Mouse (Mus musculus) neural tube, embryonic 14.5 days (tissue): ENCODE data around the gene Lysmd2. TPM values are rescaled to one million over a fixed set of nuclear protein-coding genes. Genes with fewer than 3 reads are reported as not detected.
"Not testable (repeated sequence)": the region's sequence is repeated elsewhere in the genome, so short reads cannot be mapped to it uniquely, and the experiment has no call there.

Experiments used
- ATAC-seq: fragments of 200-750 bp; cut with Nextera tagmentation; 2 replicates; pipeline ENCODE4 v1.8.0; 2017; ENCODE audit warnings: low read depth, mild to moderate bottlenecking, moderate TSS enrichment, moderate library complexity
- H3K27ac ChIP-seq: fragments of 300-500 bp; sonication (generic); 2 replicates; pipeline ENCODE4 v1.5.1; 2014; ENCODE audit warnings: low read depth, mild to moderate bottlenecking, control low read depth, low read length, moderate library complexity, mixed read lengths
- H3K27me3 ChIP-seq: fragments of 300-500 bp; sonication (generic); 2 replicates; pipeline ENCODE4 v1.6.1; 2014; ENCODE audit warnings: low read length; ENCODE audit not compliant: control insufficient read depth, insufficient read depth
- H3K36me3 ChIP-seq: fragments of 300-500 bp; sonication (generic); 2 replicates; pipeline ENCODE4 v1.6.1; 2014; ENCODE audit warnings: low read length, mixed read lengths; ENCODE audit not compliant: control insufficient read depth, insufficient read depth
- H3K4me1 ChIP-seq: fragments of 300-500 bp; sonication (generic); 2 replicates; pipeline ENCODE4 v1.6.1; 2014; ENCODE audit warnings: low read length; ENCODE audit not compliant: control insufficient read depth, insufficient read depth
- H3K4me2 ChIP-seq: fragments of 300-500 bp; sonication (generic); 2 replicates; pipeline ENCODE4 v1.6.1; 2014; ENCODE audit warnings: mild to moderate bottlenecking, low read depth, low read length, control low read depth
- H3K4me3 ChIP-seq: fragments of 300-500 bp; sonication (generic); 2 replicates; pipeline ENCODE4 v1.5.1; 2014; ENCODE audit warnings: low read depth, low read length, control low read depth, mixed read lengths
- H3K9ac ChIP-seq: fragments of 300-500 bp; sonication (generic); replicated peaks from 2 replicates; pipeline ENCODE4 v1.6.1; 2014; ENCODE audit warnings: low read depth, mild to moderate bottlenecking, control low read depth, low read length, mixed read lengths
- H3K9me3 ChIP-seq: fragments of 300-500 bp; sonication (generic); 2 replicates; pipeline ENCODE4 v1.6.1; 2016; ENCODE audit warnings: low read length; ENCODE audit not compliant: control insufficient read depth
- WGBS: fragments of 180-500 bp; shearing (Covaris S2); extraction: QIAGEN DNeasy Blood & Tissue Kit; methylation state at CpG from one replicate; pipeline ENCODE4 v1.1.7; 2014; 5-methylcytosine and 5-hydroxymethylcytosine counted together
- polyA plus RNA-seq: library from polyadenylated mRNA; unstranded; fragments of >200 nt; fragmentation: Nextera tagmentation; extraction: Ambion mirVana; gene quantifications from 2 replicates; pipeline ENCODE4 v1.2.1, GENCODE M21; 2014

The Lysmd2 gene
- polyA plus RNA-seq, 1 experiment from 2014 or later: 42.0 TPM

DNA sequence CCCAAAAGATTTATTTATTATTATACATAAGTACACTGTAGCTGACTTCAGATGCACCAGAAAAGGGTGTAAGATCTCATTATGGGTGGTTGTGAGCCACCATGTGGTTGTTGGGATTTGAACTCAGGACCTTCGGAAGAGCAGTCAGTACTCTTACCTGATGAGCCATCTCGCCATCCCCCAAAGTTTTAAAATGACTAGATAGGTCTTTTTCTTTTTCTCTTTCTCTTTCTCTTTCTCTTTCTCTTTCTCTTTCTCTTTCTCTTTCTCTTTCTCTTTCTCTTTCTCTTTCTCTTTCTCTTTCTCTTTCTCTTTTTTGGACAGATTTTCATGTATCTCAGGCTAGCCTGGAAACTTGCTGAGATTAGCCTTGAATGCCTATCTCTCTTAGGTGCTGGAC, 5.8 kb upstream of the Lysmd2 start:
- H3K4me1 ChIP-seq, H3K27ac ChIP-seq, H3K9me3 ChIP-seq, H3K27me3 ChIP-seq, H3K4me2 ChIP-seq, H3K4me3 ChIP-seq, H3K9ac ChIP-seq, H3K36me3 ChIP-seq, ATAC-seq: not testable (repeated sequence)
- WGBS: 92% methylated on average over 2 of the region's 2 CpGs

DNA sequence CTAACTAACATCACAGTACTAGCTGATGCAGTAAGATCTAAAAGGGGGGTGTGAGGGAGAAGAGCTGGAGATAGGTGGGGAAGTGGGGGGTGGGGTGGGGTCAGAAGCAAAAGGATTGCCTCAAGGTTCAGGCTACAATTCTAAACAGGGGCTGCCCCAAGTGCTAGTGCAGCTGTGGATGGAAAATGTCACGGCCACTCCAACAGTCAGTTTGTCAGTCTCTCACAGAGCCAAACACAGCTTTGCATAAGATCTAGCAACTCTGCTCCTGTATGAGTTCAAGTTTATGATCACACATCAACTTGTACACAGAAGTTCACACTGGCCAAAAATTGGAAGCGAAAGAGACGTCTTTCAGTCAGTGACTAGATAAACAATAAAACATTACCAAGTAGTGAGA, 4.1 kb upstream of the Lysmd2 start:
- Histone ChIP-seq H3K9ac (no peak overlapping the region), H3K9me3 (no peaks in the 10 kb centered on the region), H3K36me3 (no peaks in the 10 kb centered on the region), H3K4me1 (peaks cover 3% of the 10 kb centered on the region; the same call in 1 of the 2 replicates), H3K4me3 (no peak overlapping the region), H3K27ac (no peak overlapping the region), H3K27me3 (no peaks in the 10 kb centered on the region; the same call in 1 of the 2 replicates), H3K4me2 (no peak overlapping the region)
- 87% methylated on average over 3 of the region's 3 CpGs for WGBS
- ATAC-seq: no peak

DNA sequence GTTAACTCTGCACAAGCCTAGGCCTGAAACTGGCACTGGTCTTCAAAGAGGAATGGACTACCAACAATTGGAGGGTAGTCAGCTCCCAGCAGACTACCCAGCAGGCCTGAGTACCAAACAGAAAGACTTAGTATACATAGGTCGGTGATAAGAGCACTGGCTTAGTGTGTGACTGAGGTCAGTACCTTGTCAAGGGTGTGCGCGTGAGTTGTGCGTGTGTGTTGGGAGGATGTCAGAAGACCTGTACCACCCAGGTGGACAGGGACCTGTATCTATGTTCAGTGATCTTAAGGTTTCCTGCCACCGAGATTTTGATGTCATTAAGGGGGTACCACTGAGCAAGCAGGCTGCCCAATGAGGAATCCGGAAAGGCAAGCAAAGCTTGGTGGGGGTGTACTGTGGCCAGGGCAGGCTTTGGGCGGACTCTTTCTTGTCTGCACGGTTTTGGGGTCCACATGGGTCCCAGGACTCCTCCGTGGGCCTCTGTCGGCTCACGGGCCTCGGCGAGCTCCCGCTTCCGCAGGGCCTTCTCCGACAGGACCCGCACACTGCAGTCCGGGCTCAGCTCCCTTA, 472 bp upstream of the Lysmd2 start:
- Histone ChIP-seq H3K4me2 (peak overlapping the region; percentile 89), H3K4me1 (peaks cover 3% of the 10 kb centered on the region; the same call in 1 of the 2 replicates), H3K27me3 (no peaks in the 10 kb centered on the region; the same call in 1 of the 2 replicates), H3K9ac (peak overlapping the region; percentile 83), H3K27ac (peak overlapping the region; percentile 93), H3K9me3 (no peaks in the 10 kb centered on the region), H3K4me3 (peak overlapping the region; percentile 57), H3K36me3 (no peaks in the 10 kb centered on the region)
- WGBS: 13% methylated on average over 18 of the region's 18 CpGs
- peak; percentile 13 for ATAC-seq

DNA sequence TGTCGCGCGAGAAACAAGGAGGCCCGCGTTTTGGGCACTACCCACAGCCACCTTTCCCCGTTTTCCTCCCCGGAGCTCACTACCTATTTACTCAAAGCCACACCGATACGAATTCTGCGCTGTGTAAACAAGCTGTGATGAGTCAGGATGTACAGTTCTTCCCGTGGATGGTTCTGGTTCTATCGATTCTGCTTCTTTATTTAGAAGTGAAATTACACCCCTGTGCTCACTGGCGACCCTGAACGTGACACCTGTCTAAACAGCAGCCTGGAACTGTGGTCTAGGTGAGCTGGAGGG, 715 bp downstream of the Lysmd2 start:
- Histone ChIP-seq H3K9me3 (no peaks in the 10 kb centered on the region), H3K4me1 (peaks cover 3% of the 10 kb centered on the region; the same call in 1 of the 2 replicates), H3K27ac (peak overlapping the region; percentile 93), H3K9ac (peak overlapping the region; percentile 83), H3K36me3 (no peaks in the 10 kb centered on the region), H3K27me3 (no peaks in the 10 kb centered on the region; the same call in 1 of the 2 replicates), H3K4me3 (peak overlapping the region; percentile 57), H3K4me2 (peak overlapping the region; percentile 89)
- ATAC-seq: no peak; the same call in 1 of the 2 replicates
- WGBS: under 1% methylated on average over 14 of the region's 14 CpGs

DNA sequence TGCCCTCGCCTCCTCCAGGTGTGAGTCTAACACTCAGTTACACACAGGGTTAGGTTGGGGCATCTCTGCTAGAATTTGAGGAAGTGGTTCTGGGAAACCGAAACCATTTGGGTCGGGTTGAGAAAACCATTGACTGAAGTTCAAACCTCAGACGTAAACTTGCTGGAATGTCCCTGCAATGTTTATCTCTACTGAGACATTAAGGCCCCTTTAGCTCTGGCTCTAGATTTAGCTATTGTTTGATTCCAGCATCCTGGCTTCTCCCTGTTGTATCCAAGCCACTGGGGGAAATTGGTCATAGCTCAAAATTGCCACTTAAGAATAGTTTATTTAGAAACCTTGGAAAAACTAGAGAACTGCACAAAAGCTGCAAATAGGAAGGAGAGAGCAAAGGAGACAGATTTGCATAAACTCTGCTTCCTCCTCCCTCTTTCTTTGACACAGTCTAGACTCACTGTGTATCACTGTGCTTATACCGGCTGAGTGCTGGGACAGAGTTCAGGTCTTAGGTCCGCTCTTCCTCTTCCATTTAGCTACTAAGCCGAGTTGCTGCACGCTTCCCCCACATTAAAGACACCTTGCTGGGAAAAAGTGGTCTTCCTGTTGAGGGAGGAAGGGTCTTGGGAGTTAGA, 5.4 kb downstream of the Lysmd2 start:
- Histone ChIP-seq H3K9me3 (no peaks in the 10 kb centered on the region), H3K4me1 (no peaks in the 10 kb centered on the region), H3K4me3 (no peak overlapping the region), H3K27me3 (no peaks in the 10 kb centered on the region), H3K36me3 (no peaks in the 10 kb centered on the region), H3K9ac (no peak overlapping the region), H3K27ac (no peak overlapping the region), H3K4me2 (no peak overlapping the region)
- WGBS: 85% methylated on average over 8 of the region's 8 CpGs
- ATAC-seq: no peak

DNA sequence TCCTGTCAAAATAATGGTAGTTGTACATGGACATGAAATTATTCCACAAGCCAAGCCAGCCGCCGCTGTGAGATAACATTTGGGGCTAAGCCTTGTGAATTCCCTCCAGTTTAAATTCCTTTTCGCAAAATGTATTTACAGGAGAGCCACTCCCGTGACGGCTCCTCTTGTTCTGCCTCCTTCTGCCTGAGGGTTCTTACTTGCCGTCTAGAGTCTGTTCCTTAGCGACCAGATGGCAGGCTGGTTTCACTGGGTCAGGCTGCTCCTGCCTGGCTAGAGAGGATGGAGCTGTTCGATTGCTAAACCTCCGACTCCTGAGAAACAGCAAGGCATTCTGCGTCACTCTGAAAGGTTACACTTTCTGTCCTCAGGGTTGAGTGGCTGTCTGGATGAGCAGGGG, 6.6 kb downstream of the Lysmd2 start:
- no peaks in the 10 kb centered on the region for H3K9me3 ChIP-seq
- ATAC-seq: no peak
- no peak overlapping the region for H3K4me3 ChIP-seq
- H3K9ac ChIP-seq: no peak overlapping the region
- H3K27ac ChIP-seq: no peak overlapping the region
- 54% methylated on average over 10 of the region's 10 CpGs for WGBS
- no peak overlapping the region for H3K4me2 ChIP-seq
- no peaks in the 10 kb centered on the region for H3K36me3 ChIP-seq
- no peaks in the 10 kb centered on the region for H3K4me1 ChIP-seq
- H3K27me3 ChIP-seq: no peaks in the 10 kb centered on the region

DNA sequence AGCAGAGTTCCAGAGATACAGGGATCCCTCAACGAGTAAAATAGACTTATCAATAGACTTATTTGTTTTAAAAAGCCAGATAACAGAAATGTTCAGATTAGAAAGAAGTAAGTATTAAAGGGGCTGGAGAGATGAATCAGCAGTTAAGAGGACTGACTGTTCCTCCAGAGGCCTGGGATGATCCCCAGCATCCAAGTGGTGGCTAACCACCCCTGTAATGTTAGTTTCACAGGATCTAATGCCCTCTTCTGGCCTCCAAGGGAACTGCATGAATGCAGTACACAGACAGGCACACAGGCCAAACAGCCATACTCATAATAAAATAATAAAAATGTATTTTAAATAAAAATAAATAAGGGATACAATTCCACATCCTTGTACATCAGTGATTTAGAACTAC, 7.4 kb downstream of the Lysmd2 start:
- Histone ChIP-seq H3K4me3 (no peak overlapping the region), H3K9ac (no peak overlapping the region), H3K9me3 (no peaks in the 10 kb centered on the region), H3K27me3 (no peaks in the 10 kb centered on the region), H3K4me1 (no peaks in the 10 kb centered on the region), H3K36me3 (no peaks in the 10 kb centered on the region), H3K4me2 (no peak overlapping the region), H3K27ac (no peak overlapping the region)
- ATAC-seq: no peak
- WGBS: 42% methylated on average over 1 of the region's 1 CpGs

DNA sequence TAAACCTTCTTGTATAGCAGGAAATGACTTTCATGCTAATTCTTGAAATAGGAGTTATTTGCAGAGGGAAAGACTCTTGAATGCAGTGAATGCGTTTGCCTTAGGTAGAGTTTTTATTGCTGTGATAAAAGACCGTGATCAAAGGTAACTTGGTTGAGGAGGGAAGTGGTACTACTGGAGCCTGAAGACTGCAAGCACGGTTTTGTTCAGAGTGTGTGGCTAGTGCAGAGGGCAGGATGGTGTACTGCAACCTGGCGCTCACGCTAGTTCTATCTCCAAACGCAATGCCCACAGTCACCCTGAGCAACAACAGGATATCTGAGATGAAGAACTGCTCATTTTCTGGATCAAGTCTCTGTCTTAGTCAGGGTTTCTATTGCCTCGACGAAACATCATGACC, 8.1 kb downstream of the Lysmd2 start:
- no peak for ATAC-seq
- 81% methylated on average over 8 of the region's 8 CpGs for WGBS

DNA sequence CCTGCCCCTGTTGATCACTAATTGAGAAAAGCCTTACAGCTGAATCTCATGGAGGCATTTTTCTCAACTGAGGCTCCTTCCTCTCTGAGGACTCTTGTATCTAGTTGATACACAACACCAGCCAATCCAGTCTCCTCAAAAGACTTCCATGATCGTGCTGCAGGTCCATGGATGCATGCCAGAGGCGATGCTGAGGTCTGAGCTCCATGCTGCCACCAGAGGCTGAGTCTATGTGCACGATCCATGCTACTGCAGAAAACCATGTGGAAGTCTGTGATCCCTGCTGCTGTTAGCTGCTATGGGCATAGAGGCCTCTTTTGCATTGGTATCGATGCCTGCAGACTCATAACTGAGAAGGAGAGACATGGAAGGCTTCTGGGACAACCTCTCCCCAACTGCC, 8.7 kb downstream of the Lysmd2 start:
- H3K27me3 ChIP-seq: no peaks in the 10 kb centered on the region
- H3K4me3 ChIP-seq: no peak overlapping the region
- no peaks in the 10 kb centered on the region for H3K36me3 ChIP-seq
- H3K9ac ChIP-seq: no peak overlapping the region
- no peak for ATAC-seq
- H3K4me1 ChIP-seq: no peaks in the 10 kb centered on the region
- H3K4me2 ChIP-seq: no peak overlapping the region
- no peak overlapping the region for H3K27ac ChIP-seq
- H3K9me3 ChIP-seq: no peaks in the 10 kb centered on the region
- 80% methylated on average over 4 of the region's 4 CpGs for WGBS

More for the DNA sequence above, 8.1 kb downstream of the Lysmd2 start:
- Histone ChIP-seq H3K9me3 (no peaks in the 10 kb centered on the region), H3K4me2 (no peak overlapping the region), H3K36me3 (no peaks in the 10 kb centered on the region), H3K27ac (no peak overlapping the region), H3K9ac (no peak overlapping the region), H3K4me3 (no peak overlapping the region), H3K4me1 (no peaks in the 10 kb centered on the region), H3K27me3 (no peaks in the 10 kb centered on the region)
